Mouse (Mus musculus) lung, adult 2 months (tissue): ENCODE results near the gene Dpm3. TPM values are rescaled to one million over a fixed set of nuclear protein-coding genes. Genes with fewer than 3 reads are reported as not detected.

ENCODE experiments used
- DNase-seq: peaks from one replicate; pipeline ENCODE4 v3.0.0; 2022
- H3K4me1 ChIP-seq: fragments of 200-500 bp; 2 replicates; pipeline ENCODE4 v1.6.1; 2011; ENCODE audit warnings: low read length; ENCODE audit not compliant: control insufficient read depth, insufficient read depth
- H3K4me3 ChIP-seq: fragments of 200-500 bp; replicated peaks from 2 replicates; pipeline ENCODE3; 2011; ENCODE audit warnings: low read depth, mild to moderate bottlenecking, control low read depth, low read length; ENCODE audit errors: extremely low read depth
- CTCF ChIP-seq: fragments of 200-500 bp; IDR thresholded peaks from 2 replicates; pipeline ENCODE4 v1.5.1; 2011; ENCODE audit warnings: mild to moderate bottlenecking, low read length, control low read depth; ENCODE audit not compliant: insufficient read depth
- POLR2A ChIP-seq: fragments of 200-500 bp; IDR thresholded peaks from 2 replicates; pipeline ENCODE4 v1.6.1; 2011; ENCODE audit warnings: low read depth, mild to moderate bottlenecking, control low read depth, low read length, borderline replicate concordance; ENCODE audit errors: extremely low read depth
- WGBS: fragments of 180-500 bp; shearing (Covaris S2); methylation state at CpG from one replicate; pipeline ENCODE4 v1.1.7; 2018; 5-methylcytosine and 5-hydroxymethylcytosine counted together
- polyA plus RNA-seq: library from polyadenylated mRNA; depleted of rRNA; stranded (reverse); fragments of >200 nt; gene quantifications from 2 replicates; pipeline ENCODE4 v1.2.3, GENCODE M21; 2012

Gene Dpm3
- polyA plus RNA-seq, 1 experiment, result 411 TPM

DNA sequence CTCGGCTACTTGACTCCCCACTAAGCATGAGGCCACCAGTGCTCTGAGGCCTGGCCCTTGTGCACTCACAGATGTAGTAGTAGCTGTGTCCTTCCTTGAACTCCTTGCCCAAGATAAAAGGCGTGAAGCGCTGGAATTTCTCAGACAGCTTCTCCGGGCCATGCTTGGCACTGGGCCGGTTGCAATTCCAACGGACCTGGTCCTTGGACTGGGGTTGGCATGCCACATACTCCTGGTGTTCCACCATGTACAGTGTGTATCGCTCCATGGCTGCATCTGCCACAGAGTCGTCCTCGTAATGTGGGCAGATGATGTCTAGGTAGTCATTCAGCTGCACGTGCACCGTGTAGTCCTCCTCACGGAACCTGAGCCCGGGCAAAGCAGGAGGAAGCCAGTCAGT, 16.9 kb downstream of the Dpm3 start:
- Histone ChIP-seq H3K4me3 (peak overlapping the region; percentile 7), H3K4me1 (peaks cover 11% of the 10 kb centered on the region)
- 0 out of 2 replicates have a peak, but pooled peaks have one; percentile 13 for TF ChIP-seq POLR2A
- TF ChIP-seq CTCF, result no peak
- DNase-seq, result no peak
- 68% methylated on average over 13 of the region's 13 CpGs for WGBS

DNA sequence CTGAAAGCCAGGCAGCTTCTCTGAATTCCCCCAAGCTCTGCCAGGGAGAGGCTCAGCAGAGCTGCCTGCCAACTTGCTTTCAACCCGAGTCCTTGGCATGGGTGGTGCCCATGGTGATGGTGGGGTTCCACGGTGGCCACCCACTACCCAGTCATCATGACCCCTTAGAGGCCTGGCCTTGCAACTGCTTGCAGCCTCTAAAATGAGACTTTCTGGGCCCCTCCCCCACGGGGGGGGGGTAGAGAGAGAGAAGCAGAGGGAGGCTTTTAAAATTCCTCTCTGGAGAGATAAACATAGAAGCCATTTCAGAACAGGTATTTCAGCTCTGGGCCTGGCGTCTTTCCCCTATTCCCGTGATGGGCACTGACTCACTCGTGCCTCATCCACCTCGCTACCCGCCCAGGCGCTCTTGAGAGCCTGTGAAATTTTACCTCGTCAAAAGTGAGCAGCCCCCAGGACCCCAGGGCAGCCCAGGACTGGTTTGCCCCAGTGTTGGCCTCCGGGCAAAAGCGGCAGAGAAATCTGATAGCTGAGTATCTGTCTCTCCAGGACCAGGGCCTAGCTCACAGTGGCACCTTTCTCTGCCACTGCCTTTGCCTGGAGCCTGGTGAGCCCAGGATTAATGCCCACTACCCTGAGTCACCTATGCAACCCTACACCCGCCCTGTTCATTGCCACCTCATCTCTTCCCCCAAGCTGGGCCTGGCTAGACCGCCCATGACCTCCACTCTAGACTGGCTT, 18.3 kb downstream of the Dpm3 start:
- TF ChIP-seq POLR2A, result peak; percentile 19; the same call in 1 of the 2 replicates
- TF ChIP-seq CTCF, result no peak
- Histone ChIP-seq H3K4me3 (peak overlapping the region; percentile 92), H3K4me1 (peaks cover 12% of the 10 kb centered on the region)
- WGBS, result 26% methylated on average over 14 of the region's 14 CpGs
- DNase-seq, result peak; percentile 69

DNA sequence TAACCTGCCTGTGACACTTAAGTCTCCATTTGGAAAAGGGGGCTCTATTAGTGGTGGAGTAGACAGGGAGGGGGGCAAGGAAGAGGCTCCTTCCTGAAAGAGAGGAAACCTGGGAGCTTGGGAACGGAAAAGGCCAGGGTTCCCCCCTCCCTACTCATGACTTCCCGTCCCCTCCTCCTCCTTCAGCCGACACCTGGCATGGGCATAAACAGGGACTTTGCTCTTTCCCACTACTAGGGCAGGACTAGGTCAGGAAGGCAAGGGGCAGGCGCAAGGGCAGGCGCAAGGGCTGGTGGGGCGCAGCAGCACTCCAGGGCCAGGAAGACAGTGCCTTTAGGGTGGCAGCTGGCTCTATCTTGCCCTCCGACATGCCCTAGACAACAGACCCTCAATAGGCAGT, 18.9 kb downstream of the Dpm3 start:
- TF ChIP-seq CTCF (no peak), POLR2A (peak; percentile 88; the same call in 1 of the 2 replicates)
- no peak for DNase-seq
- WGBS, result 34% methylated on average over 7 of the region's 7 CpGs
- peaks cover 12% of the 10 kb centered on the region for H3K4me1 ChIP-seq
- peak overlapping the region; percentile 92 for H3K4me3 ChIP-seq

DNA sequence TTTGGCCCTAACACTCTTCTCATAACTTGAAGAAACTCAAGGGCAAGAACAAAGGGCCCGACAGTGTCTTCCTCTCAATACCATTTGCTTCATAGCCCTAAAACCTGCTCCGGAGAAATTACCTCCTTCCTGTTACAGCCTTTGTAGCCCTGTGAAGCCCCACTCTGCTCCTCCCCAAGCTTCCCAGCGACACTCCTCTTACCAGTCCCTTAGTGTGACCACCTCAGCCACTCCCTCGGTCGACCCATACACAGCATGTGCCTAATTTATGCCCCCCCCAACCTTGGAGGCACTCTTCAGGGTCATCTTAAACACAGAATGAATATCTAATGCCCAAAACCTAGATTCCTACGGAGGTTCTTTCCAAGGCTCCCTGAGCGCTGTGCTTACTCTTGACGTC, 19.5 kb downstream of the Dpm3 start:
- TF ChIP-seq POLR2A (no peak), CTCF (no peak)

DNA sequence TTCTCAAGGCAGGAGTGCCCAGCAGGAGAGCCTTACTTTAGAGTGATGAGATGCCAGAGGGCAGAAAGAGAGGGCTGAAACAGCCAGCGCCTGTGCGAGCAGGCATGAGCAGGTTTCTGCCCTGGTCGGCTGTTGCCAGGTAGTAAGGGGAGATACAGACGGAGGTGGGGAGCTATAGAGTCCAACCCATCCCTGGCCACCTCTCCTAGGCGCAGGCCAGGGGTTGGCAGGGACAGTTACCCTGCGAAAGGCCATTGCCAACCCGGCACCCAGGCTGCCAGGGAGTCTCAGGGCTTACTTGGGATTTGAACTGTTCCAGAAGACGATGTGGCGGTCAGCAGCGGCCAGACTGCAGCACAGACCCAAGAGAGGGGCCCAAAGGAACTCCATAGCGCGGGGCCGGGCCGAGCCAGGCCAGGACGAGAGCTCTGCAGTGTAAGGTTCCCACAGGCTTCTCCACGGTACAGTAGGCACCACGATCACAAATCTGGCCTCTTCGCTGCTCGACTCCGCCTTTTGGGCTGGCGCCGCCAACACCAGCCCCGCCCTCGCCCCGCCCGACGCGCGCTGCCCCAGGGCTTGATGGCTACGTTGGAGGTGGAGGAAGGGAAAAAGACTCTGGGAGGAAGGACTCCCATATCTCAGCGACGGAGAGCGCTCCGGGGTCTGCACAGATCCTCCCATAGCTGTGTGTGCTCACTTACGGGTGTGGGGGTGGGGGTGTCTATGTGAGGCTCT, 20.2 kb downstream of the Dpm3 start:
- peak; percentile 88 for DNase-seq
- peak overlapping the region; percentile 92 for H3K4me3 ChIP-seq
- TF ChIP-seq POLR2A (0 out of 2 replicates have a peak, but pooled peaks have one; percentile 94), CTCF (no peak)
- peaks cover 12% of the 10 kb centered on the region for H3K4me1 ChIP-seq
- WGBS, result 4% methylated on average over 35 of the region's 35 CpGs

More for the DNA sequence above, 19.5 kb downstream of the Dpm3 start:
- Histone ChIP-seq H3K4me3 (peak overlapping the region; percentile 92), H3K4me1 (peaks cover 12% of the 10 kb centered on the region)
- WGBS, result 22% methylated on average over 8 of the region's 8 CpGs
- no peak for DNase-seq

DNA sequence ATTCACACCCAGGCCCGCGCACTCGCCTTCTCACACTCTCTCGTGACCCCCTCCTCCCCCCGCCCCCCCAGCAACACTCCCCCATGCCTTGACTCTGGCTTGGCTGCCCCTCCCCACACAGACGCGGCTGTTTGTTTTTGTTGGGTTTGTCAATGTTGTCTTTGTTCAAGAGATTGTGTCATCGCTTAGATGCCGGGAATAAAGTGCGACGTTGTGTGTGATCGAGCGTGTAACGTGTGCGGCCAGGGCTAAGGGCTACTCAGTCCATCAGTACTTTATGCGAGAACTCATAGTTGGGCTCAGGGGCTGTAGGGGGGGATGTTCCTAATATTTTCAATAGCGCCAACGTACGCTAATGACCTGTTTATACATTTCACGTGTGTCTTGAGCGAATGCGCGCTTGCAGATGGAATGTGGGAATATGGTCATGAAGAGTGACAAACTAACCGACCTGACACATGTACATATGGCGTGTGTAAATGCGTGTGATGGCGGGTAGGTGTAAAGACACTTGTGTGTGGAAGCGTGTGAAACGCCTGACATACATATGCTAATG, 21.0 kb downstream of the Dpm3 start:
- TF ChIP-seq POLR2A (peak; percentile 54; the same call in 1 of the 2 replicates), CTCF (no peak)
- H3K4me1 ChIP-seq, result peaks cover 12% of the 10 kb centered on the region
- under 1% methylated on average over 29 of the region's 29 CpGs for WGBS
- peak overlapping the region; percentile 92 for H3K4me3 ChIP-seq
- DNase-seq, result peak; percentile 65

DNA sequence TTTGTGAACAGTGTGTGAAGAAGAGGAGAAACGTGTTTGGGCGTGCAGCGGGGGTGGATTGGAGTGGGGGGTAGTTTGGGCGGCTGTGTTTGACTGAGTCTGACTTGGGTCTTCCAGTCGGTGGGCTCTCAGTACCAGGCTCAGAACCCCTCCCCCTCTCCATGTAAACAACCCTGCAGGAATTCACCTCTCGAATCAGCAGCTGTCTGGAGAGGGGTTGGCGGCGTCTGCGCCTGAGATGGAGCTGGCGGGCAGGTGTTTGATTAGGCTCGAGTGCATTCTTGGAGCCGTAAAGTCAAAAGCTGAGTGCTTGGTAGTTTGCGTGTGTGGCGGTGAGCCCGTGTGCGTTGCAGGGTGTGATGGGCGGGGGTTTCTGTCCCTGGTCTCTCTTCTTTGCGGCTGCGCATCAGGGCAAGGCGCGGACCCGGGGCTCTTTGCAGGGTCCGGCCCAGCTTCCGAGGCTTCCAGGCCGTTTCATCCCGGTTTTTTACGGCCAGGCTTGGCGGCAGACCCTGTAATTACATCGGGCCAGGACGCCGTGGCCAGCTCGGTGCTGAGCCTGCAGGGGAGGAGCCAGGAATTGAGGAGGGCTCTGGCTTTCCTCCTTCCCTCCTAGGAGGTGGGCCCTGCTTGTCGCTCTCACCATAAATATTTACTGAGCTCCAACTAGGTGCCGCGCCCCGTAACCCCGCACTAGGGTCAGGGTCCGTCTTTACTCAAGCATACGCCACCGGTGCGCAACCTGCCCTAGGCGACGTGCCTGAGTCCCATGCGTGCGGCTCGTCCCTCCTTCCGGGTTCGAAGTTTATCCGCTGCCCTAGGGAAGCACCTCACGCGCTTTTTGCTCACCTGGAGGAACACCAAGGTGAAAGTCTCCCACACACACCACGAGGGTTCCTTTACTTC, 21.7 kb downstream of the Dpm3 start, which contains the start of gene Efna1:
Gene Efna1 (minus strand): TSS at position 537 of the 906 bp plus-strand sequence.
- peak; percentile 85 for DNase-seq
- no peak for TF ChIP-seq CTCF
- TF ChIP-seq POLR2A, result peak; percentile 69; the same call in 1 of the 2 replicates
- WGBS, result 1% methylated on average over 52 of the region's 52 CpGs

DNA sequence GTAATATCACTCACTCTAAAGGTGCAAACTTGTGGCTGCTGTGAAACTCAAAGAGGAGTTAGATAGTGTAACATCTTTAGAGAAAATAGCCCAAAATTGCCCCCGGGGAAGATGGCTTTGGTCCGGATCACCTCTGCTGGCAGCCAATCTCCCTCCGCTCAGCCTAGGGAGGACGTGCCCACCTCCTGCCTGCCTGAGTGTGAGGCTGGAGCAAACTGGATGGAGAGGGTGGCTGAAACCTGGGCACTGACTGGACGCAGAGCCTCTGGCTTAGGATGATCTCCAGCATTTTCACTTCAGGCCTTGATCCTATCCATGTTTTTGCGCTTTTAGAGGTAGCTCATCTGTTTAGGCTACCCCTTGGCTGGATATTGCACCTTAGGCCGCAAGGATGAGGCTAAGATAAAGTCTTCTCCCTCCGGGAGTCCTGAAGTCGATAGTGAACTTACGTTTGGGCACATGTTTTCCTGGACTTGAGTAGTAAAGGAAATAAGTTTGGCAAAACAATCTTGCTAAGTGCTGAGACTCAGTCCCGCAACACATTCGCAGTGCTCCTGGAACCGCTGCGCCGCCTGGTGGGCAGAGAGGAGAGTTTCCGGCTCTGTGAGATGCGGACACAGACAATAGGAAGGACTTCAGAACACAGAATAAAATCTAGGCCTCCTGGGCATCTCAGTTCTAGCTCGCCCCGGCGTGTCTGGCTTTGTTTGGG, 22.6 kb downstream of the Dpm3 start:
- peak; percentile 98 for TF ChIP-seq CTCF
- peak; percentile 28; the same call in 1 of the 2 replicates for TF ChIP-seq POLR2A
- peaks cover 5% of the 10 kb centered on the region for H3K4me1 ChIP-seq
- 9% methylated on average over 20 of the region's 20 CpGs for WGBS
- peak; percentile 86 for DNase-seq
- H3K4me3 ChIP-seq, result peak overlapping the region; percentile 17

More for the DNA sequence above, 21.7 kb downstream of the Dpm3 start, which contains the start of gene Efna1:
- Histone ChIP-seq H3K4me3 (peak within 1 kb of the TSS; percentile 92), H3K4me1 (peaks cover 11% of the 10 kb centered on the region)
